Mouse (Mus musculus): ENCODE results near the gene Arhgap42.
A peak's percentile ranks its signal among the peaks of the same experiment; 100 is the strongest.

- TF ChIP-seq EP300 (IDR thresholded peaks at IDR 0.05; ENCODE audit: insufficient read depth, low read depth, low read length) (peak; percentile 76; the same call in 1 of the 2 replicates), CTCF (IDR thresholded peaks at IDR 0.05; ENCODE audit: low read depth, low read length) (no peak)
These were observed 81.5 kb downstream of the Arhgap42 start for GRCm38 (mm10) chr9:9157425-9157824.

Measured in ES-Bruce4 (cell line).